Mouse (Mus musculus): ENCODE measurements at regions not wholly inside any gene's neighbourhood (a gene's known extent, or its start where the extent isn't known, plus 50 kb on each side); places are given as distances from the start of the nearest gene placed in this dataset.
A peak's percentile ranks its signal among the peaks of the same experiment; 100 is the strongest.

GRCm38 (mm10) chr2:74187963-74188790 is 277.1 kb upstream of the Atp5g3 start:
- no peak for DNase-seq (ENCODE audit: low spot score in 2 of 2)

GRCm38 (mm10) chr2:74178106-74178505 is 267.0 kb upstream of the Atp5g3 start:
- no peak for DNase-seq (ENCODE audit: low spot score in 2 of 2)

- DNase-seq (ENCODE audit: low spot score in 2 of 2) = no peak
These were observed 257.8 kb upstream of the Atp5g3 start for GRCm38 (mm10) chr2:74168776-74169570.

- no peak for DNase-seq (ENCODE audit: low spot score in 2 of 2)
These were observed 257.2 kb upstream of the Atp5g3 start for GRCm38 (mm10) chr2:74168307-74168706.

- no peak for DNase-seq (ENCODE audit: low spot score in 2 of 2)
These were observed 242.9 kb upstream of the Atp5g3 start for GRCm38 (mm10) chr2:74154062-74154461.

GRCm38 (mm10) chr2:74153247-74153850 is 242.2 kb upstream of the Atp5g3 start:
- DNase-seq (ENCODE audit: low spot score in 2 of 2) = no peak

GRCm38 (mm10) chr2:74152534-74153246 is 241.6 kb upstream of the Atp5g3 start:
- no peak for DNase-seq (ENCODE audit: low spot score in 2 of 2)

DNA sequence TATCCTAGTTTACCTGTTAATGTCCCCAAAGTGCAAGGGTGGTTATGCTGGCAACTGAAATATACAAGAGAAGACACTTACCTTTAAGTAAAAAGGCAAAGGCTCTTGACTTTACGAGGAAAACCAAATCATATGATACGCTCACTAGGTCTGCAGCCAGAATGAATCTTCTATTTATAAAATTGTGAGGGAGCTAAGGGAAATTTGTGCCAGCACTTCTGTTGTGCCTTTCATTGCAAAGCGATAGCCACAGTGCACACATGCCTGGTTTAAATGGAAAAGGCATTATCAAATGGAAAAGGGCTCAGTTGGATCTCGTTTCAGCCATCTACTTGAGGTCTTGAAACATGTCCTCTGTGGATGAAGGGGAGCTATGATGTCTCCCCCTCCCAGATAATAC is 236.1 kb upstream of the Atp5g3 start:
- DNase-seq (ENCODE audit: low spot score in 2 of 2) = no peak

DNA sequence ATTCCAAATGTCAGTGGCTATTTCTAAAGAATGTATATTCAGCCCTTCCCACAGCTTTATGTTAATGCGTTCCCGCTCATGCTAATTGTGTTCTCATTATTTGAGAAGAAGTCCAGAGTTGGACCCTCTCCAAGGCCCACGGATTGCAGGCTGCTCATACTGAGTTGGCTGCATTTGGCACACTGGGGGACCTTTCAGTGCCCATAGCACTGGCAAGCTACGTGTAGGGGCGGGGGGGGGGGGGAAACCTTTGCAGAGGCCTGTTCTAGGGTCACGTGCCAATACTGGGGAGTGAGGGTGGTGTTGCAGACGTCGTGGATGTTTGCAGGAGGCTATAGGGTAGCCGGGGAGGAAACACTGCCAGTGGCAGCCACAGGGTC is 225.5 kb upstream of the Atp5g3 start:
- DNase-seq (ENCODE audit: low spot score in 2 of 2) = peak in 1 of 2 experiments; percentile 57

- DNase-seq (ENCODE audit: low spot score in 2 of 2) = no peak
These were observed 225.0 kb upstream of the Atp5g3 start for GRCm38 (mm10) chr2:74135963-74136623.

DNA sequence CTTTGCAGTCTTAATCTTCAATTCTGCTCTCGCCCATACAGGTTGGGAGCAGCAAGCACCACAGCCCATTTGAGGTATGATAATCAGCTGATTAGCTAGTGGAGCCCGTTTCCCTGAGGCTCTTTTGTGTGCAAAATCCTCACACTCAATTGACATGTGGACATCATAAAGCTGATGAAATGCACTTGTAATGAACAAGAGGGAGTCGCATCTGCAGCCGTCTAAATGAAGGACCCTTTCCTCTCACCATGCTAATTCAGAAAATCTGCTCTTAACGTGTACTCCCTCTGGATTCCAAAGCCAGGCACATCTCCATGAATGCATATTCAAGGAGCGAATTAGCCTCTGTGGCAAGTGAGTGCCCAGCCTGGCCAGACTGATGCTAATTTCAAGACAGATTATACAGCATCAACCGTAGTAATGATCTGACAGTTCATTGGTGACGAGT is 219.0 kb upstream of the Atp5g3 start:
- no peak for DNase-seq (ENCODE audit: low spot score in 2 of 2)

DNA sequence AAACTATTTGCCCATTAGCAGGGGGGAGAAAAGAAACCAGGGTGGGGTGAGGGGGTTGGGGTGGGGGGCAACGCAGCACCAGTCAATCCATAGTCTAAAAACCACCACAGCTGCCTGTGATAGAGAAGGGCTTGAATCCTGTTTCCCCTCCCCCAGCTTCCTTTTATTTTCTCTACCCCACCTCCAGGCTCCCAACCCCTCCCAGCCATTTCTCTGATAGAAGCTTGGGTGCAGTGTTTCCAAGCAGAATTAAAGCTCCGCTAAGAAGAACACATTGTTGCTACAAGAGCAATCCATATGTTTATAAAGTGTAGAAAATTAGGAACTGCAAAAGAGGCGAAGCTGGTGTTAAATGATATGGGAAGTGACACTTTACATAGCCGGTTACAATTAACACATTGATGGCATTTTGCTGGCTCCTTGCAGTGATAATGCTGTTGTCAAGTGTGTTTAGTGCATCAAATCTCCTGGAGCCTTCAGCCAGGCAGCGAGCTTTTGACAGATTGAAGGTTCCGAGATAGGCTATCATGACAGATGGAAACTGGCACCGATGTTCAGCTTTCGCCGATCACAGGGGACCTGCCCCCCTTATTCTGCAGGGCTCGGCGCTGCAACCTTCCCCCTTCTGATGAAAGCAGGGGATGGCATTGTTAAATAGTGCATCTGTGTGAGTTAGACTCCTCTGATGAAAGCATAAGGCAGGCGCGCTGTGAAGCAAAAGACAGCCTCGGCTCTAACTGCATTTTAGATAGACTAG is 217.8 kb upstream of the Atp5g3 start:
- peak; percentile 22 to 47 for DNase-seq (ENCODE audit: low spot score in 2 of 2)

GRCm38 (mm10) chr2:74127136-74127535 is 216.0 kb upstream of the Atp5g3 start:
- no peak for DNase-seq (ENCODE audit: low spot score in 2 of 2)

GRCm38 (mm10) chr2:74124252-74124651 is 213.1 kb upstream of the Atp5g3 start:
- no peak for DNase-seq (ENCODE audit: low spot score in 2 of 2)

- DNase-seq (ENCODE audit: low spot score in 2 of 2) = no peak
These were observed 212.4 kb upstream of the Atp5g3 start for GRCm38 (mm10) chr2:74123360-74124074.

GRCm38 (mm10) chr2:74122937-74123336 is 211.8 kb upstream of the Atp5g3 start:
- no peak for DNase-seq (ENCODE audit: low spot score in 2 of 2)

- DNase-seq (ENCODE audit: low spot score in 2 of 2) = no peak
These were observed 208.9 kb upstream of the Atp5g3 start for GRCm38 (mm10) chr2:74120051-74120450.

DNA sequence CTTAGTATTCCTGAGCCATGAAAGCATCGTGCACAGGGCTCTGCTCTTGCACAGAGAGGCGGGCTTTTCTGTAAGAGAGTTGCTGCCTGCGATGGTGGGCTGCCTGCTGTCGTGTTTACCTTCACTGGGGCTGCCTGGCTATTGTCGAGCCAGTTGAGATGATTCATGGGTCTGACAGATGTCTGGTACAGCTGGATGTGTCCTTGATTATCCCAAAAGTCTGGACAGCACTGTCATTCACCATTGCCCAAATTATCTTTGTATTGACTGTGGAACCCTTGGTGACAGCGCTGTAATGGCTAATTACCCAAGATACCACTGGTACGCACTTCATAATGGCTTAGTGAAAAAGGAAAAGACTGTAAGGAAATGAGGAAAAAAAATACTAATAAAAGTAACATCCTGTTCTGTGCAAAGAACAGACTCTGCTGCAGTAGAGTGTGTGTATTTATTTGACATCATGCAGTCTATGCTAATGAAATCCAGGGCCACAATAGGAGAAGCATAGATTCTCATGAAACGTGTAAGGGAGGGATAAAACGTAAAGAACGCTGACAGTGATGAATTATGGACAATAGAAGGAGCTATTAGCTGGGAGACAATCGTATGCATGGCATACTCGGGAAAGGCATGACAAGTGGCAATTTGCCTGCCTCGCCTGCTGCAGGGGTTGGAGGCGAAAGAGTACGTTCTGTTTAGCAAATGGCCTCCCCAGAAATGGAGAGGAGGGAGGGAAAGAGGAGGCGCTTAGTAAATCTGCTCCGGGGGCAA is 208.2 kb upstream of the Atp5g3 start:
- DNase-seq (ENCODE audit: low spot score in 2 of 2) = no peak

- DNase-seq (ENCODE audit: low spot score in 2 of 2) = no peak
These were observed 195.3 kb upstream of the Atp5g3 start for GRCm38 (mm10) chr2:74106472-74106871.
